Mouse (Mus musculus): Measurements from ENCODE around the gene Cd3e.

DNA sequence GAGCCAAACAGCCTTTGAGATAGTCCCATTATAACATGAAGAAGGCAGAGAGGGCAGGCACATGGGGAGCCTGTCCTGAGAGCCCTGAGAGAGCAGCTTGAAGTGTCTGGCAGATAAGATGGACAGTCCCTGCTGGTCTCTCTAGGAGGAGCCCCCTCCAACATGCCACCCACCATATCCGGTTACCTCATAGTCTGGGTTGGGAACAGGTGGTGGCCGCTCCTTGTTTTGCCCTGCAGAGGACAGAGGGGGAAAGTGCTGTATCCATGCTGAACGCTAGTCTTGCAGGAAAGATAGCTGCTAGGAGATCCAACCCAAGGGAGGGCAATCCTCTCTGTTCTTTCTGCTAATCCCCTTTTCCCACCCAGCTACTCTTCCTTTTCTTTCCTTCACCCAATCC, 9.2 kb downstream of the Cd3e start:
- TF ChIP-seq ZC3H11A (IDR thresholded peaks at IDR 0.05; ENCODE audit: borderline replicate concordance, low read depth, low read length) (no peak), MAFK (IDR thresholded peaks at IDR 0.05; ENCODE audit: insufficient read depth, low read depth, low read length) (no peak), HCFC1 (IDR thresholded peaks at IDR 0.05; ENCODE audit: borderline replicate concordance, insufficient read depth, low read length) (no peak), CHD2 (IDR thresholded peaks at IDR 0.05; ENCODE audit: low read depth, low read length) (no peak), ZNF384 (IDR thresholded peaks at IDR 0.05; ENCODE audit: low read depth, low read length) (no peak)
